Mouse (Mus musculus): ENCODE measurements around the gene Ell. TPM values are rescaled to one million over a fixed set of nuclear protein-coding genes. Genes with fewer than 3 reads are reported as not detected.

Gene Ell
- total and polyA plus RNA-seq, 2 experiments, result 10.0 to 25.0 TPM

- Histone ChIP-seq H3K79me2 (ENCODE audit: control insufficient read depth, insufficient read depth, low read length) (peaks cover 66% of the 10 kb centered on the region), H3K27me3 (ENCODE audit: control insufficient read depth, insufficient read depth, low read length) (no peaks in the 10 kb centered on the region), H3K4me3 (ENCODE audit: insufficient read depth, low read depth, low read length) (no peak overlapping the region), H3K36me3 (ENCODE audit: control insufficient read depth, insufficient read depth, low read length) (no peaks in the 10 kb centered on the region), H3K27ac (replicated peaks; ENCODE audit: insufficient read depth, low read depth, low read length) (peak overlapping the region; percentile 90), H3K9ac (ENCODE audit: low read depth, low read length) (peak overlapping the region; percentile 3; the same call in 1 of the 2 replicates), H3K4me1 (ENCODE audit: control insufficient read depth, insufficient read depth, low read length) (peaks cover 78% of the 10 kb centered on the region)
- 15% methylated on average over 4 of the region's 4 CpGs for WGBS
- DNase-seq (ENCODE audit: extremely low read depth, low read depth, low spot score), result peak; percentile 99
- no peak for TF ChIP-seq CTCF (IDR thresholded peaks at IDR 0.05; ENCODE audit: low read depth, low read length)
- TF ChIP-seq POLR2A (IDR thresholded peaks at IDR 0.05; ENCODE audit: extremely low read depth, insufficient read depth, low read length), result no peak
Observed at GRCm38 (mm10) chr8:70555079-70555747, 16.0 kb downstream of the Ell start.

- 27% methylated on average over 4 of the region's 4 CpGs for WGBS
- Histone ChIP-seq H3K27me3 (ENCODE audit: control insufficient read depth, insufficient read depth, low read length) (no peaks in the 10 kb centered on the region), H3K4me3 (ENCODE audit: insufficient read depth, low read depth, low read length) (no peak overlapping the region), H3K9ac (ENCODE audit: low read depth, low read length) (peak overlapping the region; percentile 11; the same call in 1 of the 2 replicates), H3K4me1 (ENCODE audit: control insufficient read depth, insufficient read depth, low read length) (peaks cover 78% of the 10 kb centered on the region), H3K36me3 (ENCODE audit: control insufficient read depth, insufficient read depth, low read length) (no peaks in the 10 kb centered on the region), H3K27ac (replicated peaks; ENCODE audit: insufficient read depth, low read depth, low read length) (peak overlapping the region; percentile 55), H3K79me2 (ENCODE audit: control insufficient read depth, insufficient read depth, low read length) (peaks cover 49% of the 10 kb centered on the region)
- TF ChIP-seq CTCF (IDR thresholded peaks at IDR 0.05; ENCODE audit: low read depth, low read length) (0 out of 2 replicates have a peak, but pooled peaks have one; percentile 23), POLR2A (IDR thresholded peaks at IDR 0.05; ENCODE audit: extremely low read depth, insufficient read depth, low read length) (no peak)
- peak; percentile 51 for DNase-seq (ENCODE audit: extremely low read depth, low read depth, low spot score)
Observed at GRCm38 (mm10) chr8:70558334-70558733, 19.1 kb downstream of the Ell start.

DNA sequence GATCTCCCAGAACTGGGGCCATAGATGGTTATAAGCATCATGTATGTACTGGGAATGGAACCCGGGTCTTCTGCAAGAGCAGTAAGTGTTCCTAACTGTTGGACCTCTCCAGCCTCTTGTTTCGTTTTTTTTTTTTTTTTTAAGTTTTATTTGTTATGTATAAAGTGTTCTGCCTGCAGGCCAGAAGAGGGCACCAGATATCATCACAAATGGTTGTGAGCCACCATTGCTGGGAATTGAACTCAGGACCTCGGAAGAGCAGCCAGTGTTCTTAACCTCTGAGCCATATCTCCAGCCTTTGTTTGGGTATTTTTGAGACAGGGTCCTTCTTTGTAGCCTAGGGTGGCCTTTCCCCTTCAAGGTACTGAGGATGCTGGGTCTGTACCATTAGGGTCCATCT lies 19.7 kb downstream of the Ell start:
- WGBS, result 57% methylated on average over 3 of the region's 3 CpGs
- Histone ChIP-seq H3K9ac (ENCODE audit: low read depth, low read length) (no peak overlapping the region), H3K36me3 (ENCODE audit: control insufficient read depth, insufficient read depth, low read length) (no peaks in the 10 kb centered on the region), H3K4me3 (ENCODE audit: insufficient read depth, low read depth, low read length) (no peak overlapping the region), H3K4me1 (ENCODE audit: control insufficient read depth, insufficient read depth, low read length) (peaks cover 78% of the 10 kb centered on the region), H3K27ac (replicated peaks; ENCODE audit: insufficient read depth, low read depth, low read length) (peak overlapping the region; percentile 55), H3K79me2 (ENCODE audit: control insufficient read depth, insufficient read depth, low read length) (peaks cover 49% of the 10 kb centered on the region), H3K27me3 (ENCODE audit: control insufficient read depth, insufficient read depth, low read length) (no peaks in the 10 kb centered on the region)
- no peak for DNase-seq (ENCODE audit: extremely low read depth, low read depth, low spot score)
- no peak for TF ChIP-seq POLR2A (IDR thresholded peaks at IDR 0.05; ENCODE audit: extremely low read depth, insufficient read depth, low read length)
- 0 out of 2 replicates have a peak, but pooled peaks have one; percentile 4 for TF ChIP-seq CTCF (IDR thresholded peaks at IDR 0.05; ENCODE audit: low read depth, low read length)

- 41% methylated on average over 2 of the region's 2 CpGs for WGBS
- no peaks in the 10 kb centered on the region for H3K36me3 ChIP-seq (ENCODE audit: control insufficient read depth, insufficient read depth, low read length)
- TF ChIP-seq CTCF (IDR thresholded peaks at IDR 0.05; ENCODE audit: low read depth, low read length) (peak; percentile 73), POLR2A (IDR thresholded peaks at IDR 0.05; ENCODE audit: extremely low read depth, insufficient read depth, low read length) (no peak)
- H3K4me1 ChIP-seq (ENCODE audit: control insufficient read depth, insufficient read depth, low read length), result peaks cover 79% of the 10 kb centered on the region
- H3K79me2 ChIP-seq (ENCODE audit: control insufficient read depth, insufficient read depth, low read length), result peaks cover 58% of the 10 kb centered on the region
- no peaks in the 10 kb centered on the region for H3K27me3 ChIP-seq (ENCODE audit: control insufficient read depth, insufficient read depth, low read length)
- peak; percentile 45 for DNase-seq (ENCODE audit: extremely low read depth, low read depth, low spot score)
- no peak overlapping the region for H3K4me3 ChIP-seq (ENCODE audit: insufficient read depth, low read depth, low read length)
- H3K9ac ChIP-seq (ENCODE audit: low read depth, low read length), result no peak overlapping the region
- peak overlapping the region; percentile 68 for H3K27ac ChIP-seq (replicated peaks; ENCODE audit: insufficient read depth, low read depth, low read length)
Observed at GRCm38 (mm10) chr8:70560096-70560495, 20.8 kb downstream of the Ell start.

DNA sequence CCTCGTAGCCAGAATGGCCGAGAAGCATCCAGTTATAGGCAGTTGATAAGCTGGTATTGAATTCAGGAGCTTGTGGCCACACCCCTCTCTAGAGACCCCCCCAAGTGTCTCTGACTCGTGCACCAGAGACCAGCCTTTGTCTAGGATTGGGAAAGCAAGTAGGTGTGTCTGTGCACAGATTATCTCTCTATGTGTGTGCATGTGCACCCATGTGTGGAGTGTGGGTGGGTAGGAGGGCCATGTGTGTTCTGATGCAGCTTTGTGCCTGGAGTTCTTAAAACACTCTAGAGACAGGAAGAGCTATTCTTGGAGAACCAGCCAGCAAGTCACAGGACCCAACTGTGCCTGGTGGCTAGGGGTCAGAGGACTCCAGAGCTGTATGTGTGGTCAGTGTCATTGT lies 21.3 kb downstream of the Ell start:
- 58% methylated on average over 3 of the region's 3 CpGs for WGBS
- peaks cover 82% of the 10 kb centered on the region for H3K4me1 ChIP-seq (ENCODE audit: control insufficient read depth, insufficient read depth, low read length)

DNA sequence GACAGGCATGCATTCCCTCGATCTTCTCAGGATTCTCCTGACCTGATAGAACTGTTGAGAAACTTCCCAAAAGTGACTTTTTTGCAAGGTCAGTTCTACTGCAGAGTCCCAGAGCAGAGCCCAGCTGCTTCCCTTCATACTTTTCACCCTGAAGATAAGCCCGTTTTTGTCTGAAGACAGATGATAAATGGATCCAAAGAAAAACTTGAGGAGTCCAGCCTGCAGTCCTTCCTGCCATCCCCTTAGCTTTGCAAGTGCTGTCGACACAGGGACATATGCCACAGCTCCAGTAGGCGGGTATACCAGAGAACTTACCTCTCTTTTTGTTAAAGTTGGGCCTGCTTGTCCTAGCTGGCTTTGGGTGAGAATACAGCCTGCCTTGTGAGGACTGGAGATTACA lies 22.1 kb downstream of the Ell start:
- Histone ChIP-seq H3K9ac (ENCODE audit: low read depth, low read length) (peak overlapping the region; percentile 30; the same call in 1 of the 2 replicates), H3K4me3 (ENCODE audit: insufficient read depth, low read depth, low read length) (no peak overlapping the region), H3K27ac (replicated peaks; ENCODE audit: insufficient read depth, low read depth, low read length) (peak overlapping the region; percentile 68), H3K36me3 (ENCODE audit: control insufficient read depth, insufficient read depth, low read length) (no peaks in the 10 kb centered on the region), H3K79me2 (ENCODE audit: control insufficient read depth, insufficient read depth, low read length) (peaks cover 57% of the 10 kb centered on the region), H3K4me1 (ENCODE audit: control insufficient read depth, insufficient read depth, low read length) (peaks cover 79% of the 10 kb centered on the region), H3K27me3 (ENCODE audit: control insufficient read depth, insufficient read depth, low read length) (no peaks in the 10 kb centered on the region)
- no peak for DNase-seq (ENCODE audit: extremely low read depth, low read depth, low spot score)
- TF ChIP-seq POLR2A (IDR thresholded peaks at IDR 0.05; ENCODE audit: extremely low read depth, insufficient read depth, low read length), result no peak
- 28% methylated on average over 4 of the region's 4 CpGs for WGBS

More for the DNA sequence above, 21.3 kb downstream of the Ell start:
- DNase-seq (ENCODE audit: extremely low read depth, low read depth, low spot score), result no peak
- H3K79me2 ChIP-seq (ENCODE audit: control insufficient read depth, insufficient read depth, low read length), result peaks cover 61% of the 10 kb centered on the region
- H3K9ac ChIP-seq (ENCODE audit: low read depth, low read length), result peak overlapping the region; percentile 30; the same call in 1 of the 2 replicates
- H3K4me3 ChIP-seq (ENCODE audit: insufficient read depth, low read depth, low read length), result no peak overlapping the region
- peak overlapping the region; percentile 68 for H3K27ac ChIP-seq (replicated peaks; ENCODE audit: insufficient read depth, low read depth, low read length)
- H3K36me3 ChIP-seq (ENCODE audit: control insufficient read depth, insufficient read depth, low read length), result no peaks in the 10 kb centered on the region
- no peaks in the 10 kb centered on the region for H3K27me3 ChIP-seq (ENCODE audit: control insufficient read depth, insufficient read depth, low read length)
- TF ChIP-seq CTCF (IDR thresholded peaks at IDR 0.05; ENCODE audit: low read depth, low read length) (no peak), POLR2A (IDR thresholded peaks at IDR 0.05; ENCODE audit: extremely low read depth, insufficient read depth, low read length) (no peak)

All from liver, adult 2 months (tissue).